Mouse (Mus musculus) inflammation-experienced regulatory T-cells, adult 16 weeks (primary cell): ENCODE results near the gene Slc19a3. TPM values are rescaled to one million over a fixed set of nuclear protein-coding genes. Genes with fewer than 3 reads are reported as not detected.

ENCODE experiments used
- polyA plus RNA-seq: library from polyadenylated mRNA; unstranded; fragments of 100-300 nt; shearing (Covaris generic); gene quantifications from one replicate; pipeline ENCODE4 v1.2.1, GENCODE M21; 2017

Gene Slc19a3
- polyA plus RNA-seq: not detected

GRCm38 (mm10) chr1:83038109-83038672 lies at the start of gene Slc19a3:
Gene Slc19a3, minus strand, starts transcription at chr1:83038448.

GRCm38 (mm10) chr1:83060643-83061042 lies 22.4 kb upstream of the Slc19a3 start, which contains the start of gene Krtap28-13:
Gene Krtap28-13, plus strand, starts transcription at chr1:83060930.

GRCm38 (mm10) chr1:83059278-83059677 lies 21.0 kb upstream of the Slc19a3 start, which contains the start of gene A030005K14Rik:
Gene A030005K14Rik, minus strand, starts transcription at chr1:83059378.

GRCm38 (mm10) chr1:83044882-83045427 lies 6.7 kb upstream of the Slc19a3 start, which contains the start of gene Gm47969:
Gene Gm47969, plus strand, starts transcription at chr1:83044932.

GRCm38 (mm10) chr1:83042380-83042779 lies 4.1 kb upstream of the Slc19a3 start, which contains the start of gene Krtap28-10:
Gene Krtap28-10, minus strand, starts transcription at chr1:83042480.

GRCm38 (mm10) chr1:83000306-83000705 lies 37.9 kb downstream of the Slc19a3 start, which contains the start of gene Gm47959:
Gene Gm47959, plus strand, starts transcription at chr1:83000548.

Other genes starting within 250 kb of the Slc19a3 start
- gene Agfg1, start 199.0 kb downstream of the Slc19a3 start, polyA plus RNA-seq: 26.3 TPM
- 0.37 TPM for gene A030005L19Rik, start 125.1 kb downstream of the Slc19a3 start, polyA plus RNA-seq
- gene A030014E15Rik, start 113.5 kb downstream of the Slc19a3 start, polyA plus RNA-seq: not detected
- gene Gm6217, start 107.0 kb downstream of the Slc19a3 start, polyA plus RNA-seq: not detected
- gene A030003K21Rik, start 95.1 kb downstream of the Slc19a3 start, polyA plus RNA-seq: not detected
- gene Gm7544, start 82.4 kb downstream of the Slc19a3 start, polyA plus RNA-seq: not detected
- gene Gm47955, start 78.2 kb downstream of the Slc19a3 start, polyA plus RNA-seq: not detected
- not detected for gene Gm47959, start 37.9 kb downstream of the Slc19a3 start, polyA plus RNA-seq
- gene Krtap28-10, start 4.0 kb upstream of the Slc19a3 start, polyA plus RNA-seq: not detected
- not detected for gene Gm47969, start 6.5 kb upstream of the Slc19a3 start, polyA plus RNA-seq
- not detected for gene A030005K14Rik, start 20.9 kb upstream of the Slc19a3 start, polyA plus RNA-seq
- not detected for gene Krtap28-13, start 22.5 kb upstream of the Slc19a3 start, polyA plus RNA-seq
- gene Ccl20, start 78.3 kb upstream of the Slc19a3 start, polyA plus RNA-seq: 1.3 TPM
- 0.17 TPM for gene Daw1, start 121.3 kb upstream of the Slc19a3 start, polyA plus RNA-seq